21 mouse cellular contexts compared by ENCODE assay signal in genomic region chr11:31783506-31784063, GRCm38 (mm10).
DNase-seq lines count a peak whose midpoint lies in the region; TF ChIP-seq lines count a peak whose summit lies in the region.
"Had no signal": no experiment of that assay in that cellular context is flagged by ENCODE, and none has a peak within 500 bp of the region (broad histone marks: within the 10 kb centered on the region; RNA-seq: fewer than 3 reads in every experiment).

No protein-coding gene starts in this region.

- no peak overlapping the region for H3K4me3 ChIP-seq in layer of hippocampus, adult 2 months
- H3K4me3 ChIP-seq: embryonic facial prominence, embryonic 12.5 days; embryonic facial prominence, embryonic 15.5 days; hindbrain, embryonic 10.5 days; hindbrain, embryonic 13.5 days; intestine, embryonic 15.5 days had no signal

- no peak for TF ChIP-seq CTCF in layer of hippocampus, adult 2 months (conservative IDR thresholded peaks at IDR 0.05)

- 0 out of 2 replicates have a peak overlapping the region, but pooled peaks have one; percentile 5 for H3K27ac ChIP-seq in layer of hippocampus, adult 2 months
- H3K27ac ChIP-seq: embryonic facial prominence, embryonic 12.5 days; embryonic facial prominence, embryonic 15.5 days; hindbrain, embryonic 10.5 days; hindbrain, embryonic 13.5 days; intestine, embryonic 15.5 days had no signal

- DNase-seq in adrenal gland, adult 8-10 months, result peak; percentile 78
- DNase-seq in adrenal gland, postnatal 10 days, result no peak
- DNase-seq in layer of hippocampus, adult 2 months (ENCODE audit: low spot score in 2 of 2), result no peak
- DNase-seq in layer of hippocampus, postnatal 10 days (ENCODE audit: low spot score in 2 of 2), result no peak
- DNase-seq in brain, adult 2 months (ENCODE audit: low read depth, low spot score), result peak; percentile 61
- DNase-seq in cerebellum, postnatal 14 days, result no peak
- DNase-seq: adrenal gland, postnatal 25 days; B cell, adult 2 months; cerebellum, adult 18-20 months; cerebellum, adult 9-10 months; cerebellum, postnatal 25 days; forebrain, postnatal 0 days; gastrocnemius, postnatal 10 days; gastrocnemius, postnatal 36 days; heart, postnatal 36 days; kidney, adult 11 months had no signal

Comparison
In these comparisons a context has a peak if more than half of its experiments do, and no peak if none do; other contexts are left out.
1. DNase-seq: peak in adrenal gland, adult 8-10 months (single experiment) and brain, adult 2 months (single experiment); none in adrenal gland, postnatal 10 days (single experiment), layer of hippocampus, adult 2 months (0 of 2), layer of hippocampus, postnatal 10 days (0 of 2) and cerebellum, postnatal 14 days (0 of 2).